8 mouse cellular contexts compared by ENCODE assay signal in genomic region chr16:21818132-21818531, GRCm38 (mm10). TPM values are rescaled to one million over a fixed set of nuclear protein-coding genes. Genes with fewer than 3 reads are reported as not detected.
A peak's percentile ranks its signal among the peaks of the same experiment; 100 is the strongest.
DNase-seq lines count a peak whose midpoint lies in the region; ATAC-seq and TF ChIP-seq lines count a peak whose summit lies in the region.

No protein-coding gene starts in this region.

- H3K36me3 ChIP-seq in kidney, embryonic 15.5 days = no peaks in the 10 kb centered on the region
- H3K36me3 ChIP-seq in forebrain, embryonic 12.5 days (replicated peaks) = 0 out of 2 replicates have a peak, but pooled peaks cover 6% of the 10 kb centered on the region

- ATAC-seq in kidney, embryonic 15.5 days (replicated peaks; ENCODE audit: low FRiP score) = peak; percentile 70
- no peak for ATAC-seq in forebrain, embryonic 12.5 days (ENCODE audit: low FRiP score)

- no peaks in the 10 kb centered on the region for H3K27me3 ChIP-seq in kidney, embryonic 15.5 days
- H3K27me3 ChIP-seq in forebrain, embryonic 12.5 days = no peaks in the 10 kb centered on the region

- H3K27ac ChIP-seq in gastrocnemius, adult 2 months = peak overlapping the region; percentile 46; the same call in 1 of the 2 replicates
- peak overlapping the region; percentile 70 for H3K27ac ChIP-seq in kidney, embryonic 15.5 days
- no peak overlapping the region for H3K27ac ChIP-seq in forebrain, embryonic 12.5 days

- H3K4me3 ChIP-seq in gastrocnemius, adult 2 months = peak overlapping the region; percentile 56
- H3K4me3 ChIP-seq in kidney, embryonic 15.5 days (replicated peaks) = no peak overlapping the region
- no peak overlapping the region for H3K4me3 ChIP-seq in forebrain, embryonic 12.5 days (replicated peaks)

- WGBS in kidney, embryonic 15.5 days = 39% methylated on average over 9 of the region's 9 CpGs
- 50% methylated on average over 9 of the region's 9 CpGs for WGBS in forebrain, embryonic 12.5 days

- intact Hi-C loops in gastrocnemius, adult 2 months (cut with DNase I) = no loop called here
- intact Hi-C loops in gastrocnemius, postnatal 36 days (cut with DNase I) = loop anchor here (5.0 kb wide), 1 partner anchor 46 kb away; no protein-coding TSS in a partner anchor

- peaks cover 18% of the 10 kb centered on the region for H3K4me1 ChIP-seq in kidney, embryonic 15.5 days
- no peaks in the 10 kb centered on the region; the same call in 1 of the 2 replicates for H3K4me1 ChIP-seq in forebrain, embryonic 12.5 days

- peak overlapping the region; percentile 45 for H3K4me2 ChIP-seq in kidney, embryonic 15.5 days
- H3K4me2 ChIP-seq in forebrain, embryonic 12.5 days = no peak overlapping the region

- no peaks in the 10 kb centered on the region for H3K9me3 ChIP-seq in kidney, embryonic 15.5 days (replicated peaks)
- no peaks in the 10 kb centered on the region for H3K9me3 ChIP-seq in forebrain, embryonic 12.5 days

- no peak overlapping the region for H3K9ac ChIP-seq in kidney, embryonic 15.5 days
- no peak overlapping the region for H3K9ac ChIP-seq in forebrain, embryonic 12.5 days

- DNase-seq in gastrocnemius, adult 2 months = peak; percentile 51
- no peak for DNase-seq in gastrocnemius, postnatal 36 days
- peak; percentile 67 to 86 for DNase-seq in adrenal gland, postnatal 36 days
- DNase-seq in lung, postnatal 4 days = peak; percentile 57 to 62
- DNase-seq in right cerebral cortex, postnatal 14 days = no peak
- no peak for DNase-seq in right cerebral cortex, postnatal 10 days (ENCODE audit: low spot score in 2 of 2)

- no peak for TF ChIP-seq CTCF in gastrocnemius, adult 2 months (IDR thresholded peaks at IDR 0.05)

RNA-seq across cellular contexts. Expression of gene Map3k13, which starts 24.0 kb away (rescaled TPM):
- total RNA-seq in gastrocnemius, adult 2 months (2021) = under 1 TPM; 0.70 to 0.74 TPM
- total RNA-seq in gastrocnemius, postnatal 36 days (2021) = under 1 TPM; 0.41 to 0.42 TPM
- 1 to 10 TPM in 1 of 2 experiments, under 1 TPM in 1; 0.82 to 1.1 TPM for total RNA-seq in adrenal gland, postnatal 36 days (2021)
- polyA plus RNA-seq in kidney, embryonic 15.5 days (2015; fragmentation: Nextera tagmentation; extraction: Ambion mirVana) = 0.73 and 0.90 TPM in 2 replicates
- 4.8 and 6.1 TPM in 2 replicates for polyA plus RNA-seq in forebrain, embryonic 12.5 days (2016; fragmentation: Nextera tagmentation; extraction: Ambion mirVana)

RNA-seq across cellular contexts. Expression of gene Ehhadh, which starts 30.5 kb away (rescaled TPM):
- total RNA-seq in gastrocnemius, adult 2 months (2021) = 1 to 10 TPM; 5.7 to 6.8 TPM
- total RNA-seq in gastrocnemius, postnatal 36 days (2021) = 1 to 10 TPM; 3.1 to 7.5 TPM
- 10 to 100 TPM; 35.8 to 59.4 TPM for total RNA-seq in adrenal gland, postnatal 36 days (2021)
- 3.0 and 4.0 TPM in 2 replicates for polyA plus RNA-seq in kidney, embryonic 15.5 days (2015; fragmentation: Nextera tagmentation; extraction: Ambion mirVana)
- polyA plus RNA-seq in forebrain, embryonic 12.5 days (2016; fragmentation: Nextera tagmentation; extraction: Ambion mirVana) = 1.0 and 1.1 TPM in 2 replicates

Comparison
In these comparisons a context has a peak if more than half of its experiments do, and no peak if none do; other contexts are left out.
1. DNase-seq: peak in gastrocnemius, adult 2 months (single experiment), adrenal gland, postnatal 36 days (2 of 2) and lung, postnatal 4 days (2 of 2); none in gastrocnemius, postnatal 36 days (0 of 2), right cerebral cortex, postnatal 14 days (single experiment) and right cerebral cortex, postnatal 10 days (0 of 2).
2. RNA of gene Ehhadh, which starts 30.5 kb away (total RNA-seq): 35.8 to 59.4 TPM in adrenal gland, postnatal 36 days; 3.1 to 7.5 TPM in gastrocnemius, postnatal 36 days and 5.7 to 6.8 TPM in gastrocnemius, adult 2 months; every median in the first group is over 4 times any median in the second.